Mouse (Mus musculus) heart, adult 2 months (tissue): ENCODE results near the gene Gpm6a. TPM values are rescaled to one million over a fixed set of nuclear protein-coding genes. Genes with fewer than 3 reads are reported as not detected.

ENCODE experiments used
- DNase-seq, 2 experiments: peaks; one replicate each; pipeline ENCODE4 v3.0.0; 2021
- H3K27ac ChIP-seq: fragments of 200-600 bp; 2 replicates; pipeline ENCODE4 v1.8.1; 2022
- H3K27me3 ChIP-seq: fragments of 200-500 bp; 2 replicates; pipeline ENCODE4 v1.6.1; 2012; ENCODE audit warnings: mild to moderate bottlenecking, low read length, inconsistent platforms, mixed read lengths; ENCODE audit not compliant: control insufficient read depth, insufficient read depth
- H3K36me3 ChIP-seq: fragments of 200-500 bp; 2 replicates; pipeline ENCODE4 v1.6.1; 2012; ENCODE audit warnings: low read length, inconsistent platforms; ENCODE audit not compliant: control insufficient read depth, insufficient read depth
- H3K4me1 ChIP-seq: fragments of 200-500 bp; 2 replicates; pipeline ENCODE4 v1.6.1; 2011; ENCODE audit warnings: low read length; ENCODE audit not compliant: control insufficient read depth, insufficient read depth
- H3K4me3 ChIP-seq: fragments of 200-600 bp; 2 replicates; pipeline ENCODE4 v1.8.1; 2022
- H3K79me2 ChIP-seq: fragments of 200-500 bp; replicated peaks from 2 replicates; pipeline ENCODE4 v1.6.1; 2012; ENCODE audit warnings: mild to moderate bottlenecking, inconsistent platforms, low read length, moderate library complexity, mixed read lengths; ENCODE audit not compliant: control insufficient read depth, insufficient read depth
- H3K9ac ChIP-seq: fragments of 200-500 bp; 2 replicates; pipeline ENCODE4 v1.6.1; 2012; ENCODE audit warnings: low read depth, mild to moderate bottlenecking, control low read depth, inconsistent platforms, low read length, mixed read lengths
- CTCF ChIP-seq: fragments of 200-600 bp; IDR thresholded peaks from 2 replicates; pipeline ENCODE4 v1.8.1; 2022; ENCODE audit warnings: antibody characterized with exemption, mild to moderate bottlenecking, moderate library complexity
- EP300 ChIP-seq: fragments of 200-500 bp; IDR thresholded peaks from 2 replicates; pipeline ENCODE4 v1.6.1; 2011; ENCODE audit warnings: low read depth, low read length, control low read depth; ENCODE audit not compliant: insufficient read depth
- POLR2A ChIP-seq: fragments of 200-500 bp; IDR thresholded peaks from 2 replicates; pipeline ENCODE4 v1.6.1; 2011; ENCODE audit warnings: mild to moderate bottlenecking, low read depth, low read length, control low read depth; ENCODE audit not compliant: insufficient read depth
- WGBS: fragments of 180-500 bp; shearing (Covaris S2); methylation state at CpG from one replicate; pipeline ENCODE4 v1.1.7; 2018; 5-methylcytosine and 5-hydroxymethylcytosine counted together
- intact Hi-C: fragments of 180-260 bp; cut with DNase I; formaldehyde crosslinking; loops from one replicate; pipeline ENCODE4 v1.15.1; 2025
- polyA plus RNA-seq: library from polyadenylated mRNA; depleted of rRNA; stranded (reverse); fragments of >200 nt; gene quantifications from 2 replicates; pipeline ENCODE4 v1.2.3, GENCODE M21; 2012
- total RNA-seq, 2 experiments: library from RNA; stranded (reverse); gene quantifications; 2 replicates each; pipeline ENCODE4 v1.2.3; 2021

Gpm6a gene
- total and polyA plus RNA-seq, 3 experiments, result 5.8 to 10.6 (median 9.0) TPM

GRCm38 (mm10) chr8:55025851-55026660 lies 71.4 kb downstream of the Gpm6a start:
- H3K4me3 ChIP-seq, result no peak overlapping the region
- no peaks in the 10 kb centered on the region for H3K36me3 ChIP-seq
- DNase-seq, result no peak
- no peaks in the 10 kb centered on the region for H3K79me2 ChIP-seq
- 56% methylated on average over 10 of the region's 10 CpGs for WGBS
- H3K9ac ChIP-seq, result no peak overlapping the region
- no peaks in the 10 kb centered on the region for H3K4me1 ChIP-seq
- intact Hi-C loops, result no loop called here
- no peaks in the 10 kb centered on the region for H3K27me3 ChIP-seq
- no peak for TF ChIP-seq POLR2A
- no peak for TF ChIP-seq EP300
- no peak for TF ChIP-seq CTCF
- H3K27ac ChIP-seq, result no peak overlapping the region

GRCm38 (mm10) chr8:55026661-55027000 lies 72.0 kb downstream of the Gpm6a start:
- DNase-seq, result no peak
- 70% methylated on average over 2 of the region's 2 CpGs for whole genome bisulfite sequencing
- Histone ChIP-seq H3K36me3 (no peaks in the 10 kb centered on the region), H3K4me3 (no peak overlapping the region), H3K9ac (no peak overlapping the region), H3K27me3 (no peaks in the 10 kb centered on the region), H3K79me2 (no peaks in the 10 kb centered on the region), H3K27ac (no peak overlapping the region), H3K4me1 (no peaks in the 10 kb centered on the region)
- no peak for TF ChIP-seq CTCF
- TF ChIP-seq EP300, result no peak
- TF ChIP-seq POLR2A, result no peak
- intact Hi-C loops, result no loop called here

- no peaks in the 10 kb centered on the region for H3K36me3 ChIP-seq
- no peak overlapping the region for H3K9ac ChIP-seq
- no peaks in the 10 kb centered on the region for H3K79me2 ChIP-seq
- no peak overlapping the region for H3K4me3 ChIP-seq
- WGBS, result 77% methylated on average over 2 of the region's 2 CpGs
- TF ChIP-seq CTCF, result no peak
- no peak for TF ChIP-seq EP300
- TF ChIP-seq POLR2A, result no peak
- H3K27ac ChIP-seq, result no peak overlapping the region
- intact Hi-C loops, result no loop called here
- no peaks in the 10 kb centered on the region for H3K27me3 ChIP-seq
- DNase-seq, result no peak
- H3K4me1 ChIP-seq, result no peaks in the 10 kb centered on the region
These were observed 73.7 kb downstream of the Gpm6a start for GRCm38 (mm10) chr8:55028371-55028770.

DNA sequence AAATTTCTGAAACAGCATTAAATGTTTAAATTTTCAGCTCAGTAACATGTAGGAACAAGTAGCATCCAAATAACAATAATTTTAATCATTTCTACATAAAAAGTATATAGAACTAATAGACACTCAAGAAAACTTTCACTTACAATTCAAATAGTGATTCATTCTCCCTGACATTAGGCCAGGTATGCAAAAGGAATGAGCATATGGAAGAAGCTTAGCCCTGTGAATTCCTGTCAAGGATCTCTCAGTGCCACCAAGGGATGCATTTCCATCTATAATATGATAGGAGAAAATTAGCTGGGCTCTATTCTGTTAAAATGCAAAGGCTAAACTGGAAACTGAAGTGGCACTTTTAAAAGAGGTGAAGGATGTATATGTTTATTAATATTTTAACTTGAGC lies 76.5 kb downstream of the Gpm6a start:
- DNase-seq, result no peak
- intact Hi-C loops, result no loop called here
- TF ChIP-seq CTCF, result no peak
- TF ChIP-seq EP300, result no peak
- TF ChIP-seq POLR2A, result no peak

GRCm38 (mm10) chr8:55034309-55034708 lies 79.7 kb downstream of the Gpm6a start:
- H3K79me2 ChIP-seq, result no peaks in the 10 kb centered on the region
- H3K27ac ChIP-seq, result no peak overlapping the region
- intact Hi-C loops, result no loop called here
- H3K4me1 ChIP-seq, result no peaks in the 10 kb centered on the region
- no peaks in the 10 kb centered on the region for H3K27me3 ChIP-seq
- no peak overlapping the region for H3K9ac ChIP-seq
- 8% methylated on average over 1 of the region's 1 CpGs for WGBS
- H3K4me3 ChIP-seq, result no peak overlapping the region
- H3K36me3 ChIP-seq, result no peaks in the 10 kb centered on the region
- peak in 1 of 2 experiments; percentile 2 for DNase-seq
- TF ChIP-seq EP300, result no peak
- TF ChIP-seq POLR2A, result no peak
- TF ChIP-seq CTCF, result no peak

More for the DNA sequence above, 76.5 kb downstream of the Gpm6a start:
- H3K27ac ChIP-seq, result no peak overlapping the region
- no peak overlapping the region for H3K9ac ChIP-seq
- H3K79me2 ChIP-seq, result no peaks in the 10 kb centered on the region
- H3K4me1 ChIP-seq, result no peaks in the 10 kb centered on the region
- no peaks in the 10 kb centered on the region for H3K27me3 ChIP-seq
- no peaks in the 10 kb centered on the region for H3K36me3 ChIP-seq
- no peak overlapping the region for H3K4me3 ChIP-seq

- no peaks in the 10 kb centered on the region for H3K4me1 ChIP-seq
- intact Hi-C loops, result no loop called here
- no peaks in the 10 kb centered on the region for H3K79me2 ChIP-seq
- no peaks in the 10 kb centered on the region for H3K27me3 ChIP-seq
- no peak overlapping the region for H3K9ac ChIP-seq
- H3K36me3 ChIP-seq, result no peaks in the 10 kb centered on the region
- TF ChIP-seq EP300 (no peak), CTCF (no peak), POLR2A (no peak)
- no peak overlapping the region for H3K4me3 ChIP-seq
- no peak overlapping the region for H3K27ac ChIP-seq
- no peak for DNase-seq
These were observed 80.8 kb downstream of the Gpm6a start for GRCm38 (mm10) chr8:55035416-55035815.
